Mouse (Mus musculus) hindbrain, embryonic 10.5 days (tissue): ENCODE data around the gene Acvrl1. TPM values are rescaled to one million over a fixed set of nuclear protein-coding genes. Genes with fewer than 3 reads are reported as not detected.
A peak's percentile ranks its signal among the peaks of the same experiment; 100 is the strongest.

Source experiments
- DNase-seq: peaks from one replicate; pipeline ENCODE4 v3.0.0-alpha.2; 2017; ENCODE audit warnings: low spot score
- H3K27ac ChIP-seq: fragments of 300-500 bp; sonication (generic); 2 replicates; pipeline ENCODE4 v1.5.1; 2016; ENCODE audit warnings: mild to moderate bottlenecking, moderate library complexity
- H3K27me3 ChIP-seq: fragments of 300-500 bp; sonication (generic); 2 replicates; pipeline ENCODE4 v1.6.1; 2016; ENCODE audit warnings: mild to moderate bottlenecking; ENCODE audit not compliant: poor library complexity, insufficient read depth, severe bottlenecking
- H3K36me3 ChIP-seq: fragments of 300-500 bp; sonication (generic); 2 replicates; pipeline ENCODE4 v1.6.1; 2016; ENCODE audit warnings: mild to moderate bottlenecking, moderate library complexity
- H3K4me1 ChIP-seq: fragments of 300-500 bp; sonication (generic); replicated peaks from 2 replicates; pipeline ENCODE4 v1.6.1; 2016; ENCODE audit warnings: mild to moderate bottlenecking
- H3K4me3 ChIP-seq: fragments of 300-500 bp; sonication (generic); 2 replicates; pipeline ENCODE4 v1.5.1; 2016; ENCODE audit warnings: mild to moderate bottlenecking, moderate library complexity
- H3K9me3 ChIP-seq: fragments of 300-500 bp; sonication (generic); 2 replicates; pipeline ENCODE4 v1.6.1; 2016; ENCODE audit warnings: mild to moderate bottlenecking, moderate library complexity
- WGBS: fragments of 180-500 bp; shearing (Covaris S2); methylation state at CpG from one replicate; pipeline ENCODE4 v1.1.7; 2016; 5-methylcytosine and 5-hydroxymethylcytosine counted together
- polyA plus RNA-seq: library from polyadenylated mRNA; unstranded; fragments of >200 nt; fragmentation: Nextera tagmentation; extraction: Ambion mirVana; gene quantifications from 2 replicates; pipeline ENCODE4 v1.2.1, GENCODE M21; 2016

The Acvrl1 gene
- polyA plus RNA-seq, 1 experiment from 2014 or later: 10.8 TPM

DNA sequence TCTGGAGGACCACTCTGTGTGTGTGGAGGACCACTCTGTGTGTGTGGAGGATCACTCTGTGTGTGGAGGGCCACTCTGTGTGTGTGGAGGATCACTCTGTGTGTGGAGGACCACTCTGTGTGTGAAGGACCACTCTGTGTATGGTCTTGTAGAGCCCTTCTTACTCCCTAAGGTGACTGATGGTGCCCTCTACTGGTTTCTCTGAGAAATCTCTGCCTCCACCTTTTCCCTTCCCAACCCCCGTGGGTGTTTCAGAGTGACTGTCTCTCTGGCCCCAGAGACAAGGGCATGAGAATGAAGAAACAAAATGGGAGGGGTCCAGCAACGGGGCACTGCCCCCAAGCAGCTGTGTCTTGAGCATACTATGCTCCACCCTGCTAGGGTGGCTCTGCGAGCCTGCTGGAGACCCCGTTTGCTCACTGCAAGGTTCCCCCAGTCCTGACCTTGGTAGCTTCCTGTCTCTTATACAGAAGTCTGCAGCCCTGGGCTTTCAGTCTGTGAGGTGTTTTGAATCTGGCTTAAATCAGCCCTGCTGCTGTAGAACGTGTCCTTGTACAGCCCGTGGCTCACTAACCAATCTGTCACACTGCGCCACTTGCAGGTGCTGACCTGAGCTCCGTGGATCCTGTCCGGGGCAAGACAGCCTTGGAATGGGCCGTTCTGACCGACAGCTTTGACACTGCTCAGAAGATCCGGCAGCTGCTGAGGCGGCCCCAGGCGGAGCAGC lies 9.8 kb upstream of the Acvrl1 start:
- peaks cover 25% of the 10 kb centered on the region for H3K4me1 ChIP-seq
- H3K4me3 ChIP-seq: no peak overlapping the region
- peaks cover 4% of the 10 kb centered on the region for H3K27me3 ChIP-seq
- 66% methylated on average over 14 of the region's 14 CpGs for WGBS
- no peaks in the 10 kb centered on the region for H3K9me3 ChIP-seq
- no peaks in the 10 kb centered on the region for H3K36me3 ChIP-seq
- no peak for DNase-seq
- no peak overlapping the region; the same call in 1 of the 2 replicates for H3K27ac ChIP-seq

- H3K4me1 ChIP-seq: peaks cover 25% of the 10 kb centered on the region
- no peak for DNase-seq
- 74% methylated on average over 9 of the region's 9 CpGs for WGBS
- no peak overlapping the region for H3K4me3 ChIP-seq
- H3K27ac ChIP-seq: 0 out of 2 replicates have a peak overlapping the region, but pooled peaks have one; percentile 23
- H3K27me3 ChIP-seq: peaks cover 14% of the 10 kb centered on the region
- H3K36me3 ChIP-seq: no peaks in the 10 kb centered on the region
- H3K9me3 ChIP-seq: 0 out of 2 replicates have a peak, but pooled peaks cover 2% of the 10 kb centered on the region
These were observed 6.7 kb upstream of the Acvrl1 start for GRCm38 (mm10) chr15:101121411-101122289.

DNA sequence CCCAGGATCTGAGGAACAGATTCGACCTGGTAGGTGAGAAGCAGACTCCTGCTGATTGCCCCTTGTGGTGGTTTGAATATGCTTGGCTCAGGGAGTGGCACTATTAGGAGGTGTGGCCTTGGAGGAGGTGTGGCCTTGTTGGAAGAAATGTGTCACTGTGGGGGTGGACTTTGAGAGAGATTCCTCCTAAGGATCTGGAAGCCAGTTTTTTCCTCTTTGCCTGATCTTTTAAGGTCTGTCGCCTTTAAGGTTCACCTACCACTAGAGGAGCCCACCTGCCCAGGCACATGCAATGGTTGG lies 6.1 kb upstream of the Acvrl1 start:
- H3K9me3 ChIP-seq: 0 out of 2 replicates have a peak, but pooled peaks cover 2% of the 10 kb centered on the region
- H3K4me3 ChIP-seq: no peak overlapping the region
- H3K27me3 ChIP-seq: peaks cover 20% of the 10 kb centered on the region
- DNase-seq: no peak
- H3K4me1 ChIP-seq: peaks cover 28% of the 10 kb centered on the region
- WGBS: 22% methylated on average over 2 of the region's 2 CpGs
- no peaks in the 10 kb centered on the region for H3K36me3 ChIP-seq
- H3K27ac ChIP-seq: no peak overlapping the region

DNA sequence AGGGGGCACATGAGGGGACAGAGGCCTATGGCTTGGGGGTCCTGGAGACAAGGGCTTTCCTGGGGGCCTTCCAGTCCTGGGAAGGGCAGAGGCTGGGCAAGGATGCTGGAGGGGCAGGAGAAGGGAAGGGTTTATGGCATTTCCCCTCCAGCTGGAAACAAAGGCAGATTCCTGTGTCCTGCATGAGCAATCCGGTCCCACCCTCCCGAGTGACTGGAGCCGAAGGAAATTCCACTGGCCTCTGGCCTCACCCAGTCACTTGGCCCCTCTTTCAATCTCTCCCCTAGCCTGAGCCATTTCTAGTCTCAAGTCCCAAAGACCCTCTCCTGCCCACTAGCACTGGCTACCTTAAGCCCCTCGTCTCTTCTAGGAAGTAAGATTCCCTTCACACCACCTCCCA lies 5.1 kb upstream of the Acvrl1 start:
- DNase-seq: no peak
- 0 out of 2 replicates have a peak, but pooled peaks cover 2% of the 10 kb centered on the region for H3K9me3 ChIP-seq
- peak overlapping the region; percentile 53 for H3K27ac ChIP-seq
- H3K36me3 ChIP-seq: no peaks in the 10 kb centered on the region
- peaks cover 29% of the 10 kb centered on the region for H3K27me3 ChIP-seq
- peaks cover 33% of the 10 kb centered on the region for H3K4me1 ChIP-seq
- WGBS: 50% methylated on average over 4 of the region's 4 CpGs
- H3K4me3 ChIP-seq: no peak overlapping the region

- Histone ChIP-seq H3K9me3 (0 out of 2 replicates have a peak, but pooled peaks cover 2% of the 10 kb centered on the region), H3K4me3 (no peak overlapping the region), H3K36me3 (no peaks in the 10 kb centered on the region), H3K4me1 (peaks cover 35% of the 10 kb centered on the region), H3K27ac (no peak overlapping the region), H3K27me3 (peaks cover 52% of the 10 kb centered on the region)
- no peak for DNase-seq
- WGBS: 83% methylated on average over 6 of the region's 6 CpGs
These were observed 2.8 kb upstream of the Acvrl1 start for GRCm38 (mm10) chr15:101125561-101125960.

GRCm38 (mm10) chr15:101126876-101127544 lies 1.3 kb upstream of the Acvrl1 start:
- WGBS: 81% methylated on average over 12 of the region's 12 CpGs
- peaks cover 66% of the 10 kb centered on the region for H3K27me3 ChIP-seq

DNA sequence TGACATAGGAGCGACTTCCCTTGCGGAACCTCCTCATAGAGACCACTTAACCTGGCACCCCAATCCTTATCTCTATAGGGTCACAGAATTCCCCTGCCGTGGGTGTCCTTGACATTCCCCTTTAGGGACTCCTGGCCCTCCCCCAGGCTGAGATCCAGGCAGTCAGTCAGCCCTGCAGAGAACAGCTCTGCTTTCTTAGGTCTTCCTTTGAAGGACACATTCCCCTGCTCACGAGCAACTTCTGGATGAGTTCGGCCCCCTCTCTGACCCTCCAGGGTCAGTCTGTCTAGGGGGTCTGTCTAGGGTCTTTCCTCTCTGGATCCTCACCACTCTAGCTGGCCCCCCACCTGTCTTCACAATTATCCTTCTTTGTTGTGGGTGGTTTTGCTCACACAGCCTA lies 1.1 kb downstream of the Acvrl1 start:
- H3K36me3 ChIP-seq: no peaks in the 10 kb centered on the region
- H3K4me1 ChIP-seq: peaks cover 57% of the 10 kb centered on the region
- H3K27ac ChIP-seq: no peak overlapping the region
- no peak for DNase-seq
- 0 out of 2 replicates have a peak, but pooled peaks cover 2% of the 10 kb centered on the region for H3K9me3 ChIP-seq
- H3K27me3 ChIP-seq: peaks cover 85% of the 10 kb centered on the region
- peak overlapping the region; percentile 46 for H3K4me3 ChIP-seq
- WGBS: 28% methylated on average over 5 of the region's 5 CpGs

More at GRCm38 (mm10) chr15:101126876-101127544, 1.3 kb upstream of the Acvrl1 start:
- H3K4me3 ChIP-seq: no peak overlapping the region
- H3K27ac ChIP-seq: no peak overlapping the region
- H3K36me3 ChIP-seq: no peaks in the 10 kb centered on the region
- DNase-seq: no peak
- peaks cover 44% of the 10 kb centered on the region for H3K4me1 ChIP-seq
- 0 out of 2 replicates have a peak, but pooled peaks cover 2% of the 10 kb centered on the region for H3K9me3 ChIP-seq

- no peak overlapping the region for H3K27ac ChIP-seq
- H3K9me3 ChIP-seq: no peaks in the 10 kb centered on the region
- peaks cover 71% of the 10 kb centered on the region for H3K4me1 ChIP-seq
- no peaks in the 10 kb centered on the region for H3K36me3 ChIP-seq
- DNase-seq: no peak
- WGBS: 47% methylated on average over 11 of the region's 11 CpGs
- peaks cover 81% of the 10 kb centered on the region for H3K27me3 ChIP-seq
- H3K4me3 ChIP-seq: no peak overlapping the region
These were observed 3.2 kb downstream of the Acvrl1 start for GRCm38 (mm10) chr15:101131498-101131897.

DNA sequence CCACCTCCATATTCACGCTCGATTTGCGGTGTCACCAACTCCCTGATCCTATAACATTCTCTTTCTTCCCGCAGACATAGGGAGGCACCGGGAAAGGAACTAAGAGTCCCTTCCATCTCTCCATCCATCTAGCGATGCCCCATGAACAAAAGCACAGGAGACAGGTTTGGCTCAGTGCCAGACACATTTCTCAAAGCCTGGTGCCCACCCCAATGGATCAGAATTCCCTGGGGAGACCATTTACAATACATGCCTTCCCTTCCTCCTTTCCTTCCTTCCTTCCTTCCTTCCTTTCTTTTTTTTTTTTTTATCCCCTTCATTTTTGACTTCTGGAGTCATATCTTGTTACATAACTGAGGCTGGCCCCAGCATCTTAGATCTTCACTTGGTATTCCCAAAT lies 3.7 kb downstream of the Acvrl1 start:
- DNase-seq: no peak
- H3K36me3 ChIP-seq: no peaks in the 10 kb centered on the region
- H3K9me3 ChIP-seq: no peaks in the 10 kb centered on the region
- peaks cover 76% of the 10 kb centered on the region for H3K27me3 ChIP-seq
- H3K4me3 ChIP-seq: no peak overlapping the region
- H3K4me1 ChIP-seq: peaks cover 70% of the 10 kb centered on the region
- WGBS: 67% methylated on average over 6 of the region's 6 CpGs
- no peak overlapping the region for H3K27ac ChIP-seq

DNA sequence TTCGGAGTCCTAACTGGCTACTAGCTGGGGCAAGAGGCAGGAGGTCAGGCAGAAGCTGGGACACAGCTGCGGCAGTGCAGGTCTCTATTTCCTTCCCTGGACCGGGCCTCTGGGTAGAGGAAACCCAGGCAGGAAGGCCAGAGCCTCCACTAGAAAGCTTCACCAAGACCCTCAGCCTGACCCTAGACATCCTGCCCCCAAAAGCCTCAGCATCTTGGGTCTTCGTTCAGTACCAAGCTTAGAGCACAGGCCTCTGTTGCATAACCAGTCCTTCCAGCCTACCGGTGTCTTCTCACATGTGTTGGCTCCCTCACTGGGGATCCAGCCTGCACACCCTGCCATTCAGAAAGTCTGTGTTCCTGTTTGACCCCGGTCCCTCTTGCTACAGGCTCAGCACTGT lies 4.4 kb downstream of the Acvrl1 start:
- no peak for DNase-seq
- Histone ChIP-seq H3K9me3 (no peaks in the 10 kb centered on the region), H3K4me3 (no peak overlapping the region), H3K36me3 (no peaks in the 10 kb centered on the region), H3K27me3 (peaks cover 68% of the 10 kb centered on the region), H3K27ac (peak overlapping the region; percentile 81), H3K4me1 (peaks cover 68% of the 10 kb centered on the region)
- WGBS: 82% methylated on average over 6 of the region's 6 CpGs

DNA sequence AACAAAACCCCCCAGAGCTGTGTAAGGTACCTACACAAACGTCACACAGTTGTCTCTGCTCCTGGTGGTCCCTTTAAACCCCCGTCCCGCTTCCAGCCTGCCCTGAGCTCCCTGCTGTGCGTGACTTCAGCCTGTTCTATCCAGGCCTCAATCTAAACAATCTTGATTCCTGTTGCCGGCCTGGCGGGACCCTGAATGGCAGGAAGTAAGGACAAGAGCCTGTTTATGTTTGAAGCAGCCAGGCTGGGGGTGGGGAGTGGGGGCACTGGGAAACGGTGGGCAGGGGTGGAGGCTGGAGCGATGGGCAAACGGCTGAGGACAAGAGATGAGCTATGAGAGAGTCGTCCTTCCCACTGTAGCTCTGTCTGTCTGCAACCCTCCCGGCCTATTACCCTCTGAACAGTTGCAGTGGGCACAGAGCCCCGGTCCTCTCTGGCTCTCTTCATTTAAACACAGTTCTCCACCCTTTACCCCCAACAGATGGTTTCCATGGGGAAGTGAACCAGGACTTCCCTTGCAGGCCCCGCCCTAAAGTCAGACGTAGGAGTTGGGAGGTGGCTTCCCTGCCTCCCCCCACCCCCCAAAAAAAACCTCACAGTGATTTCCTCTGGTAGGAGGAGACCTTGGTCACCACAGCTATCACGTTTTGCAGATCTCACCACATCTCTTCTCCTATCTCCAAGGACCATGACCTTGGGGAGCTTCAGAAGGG lies 5.8 kb downstream of the Acvrl1 start:
- Histone ChIP-seq H3K27me3 (peaks cover 58% of the 10 kb centered on the region), H3K27ac (peak overlapping the region; percentile 81), H3K36me3 (no peaks in the 10 kb centered on the region), H3K4me1 (peaks cover 56% of the 10 kb centered on the region), H3K4me3 (peak overlapping the region; percentile 38; the same call in 1 of the 2 replicates), H3K9me3 (no peaks in the 10 kb centered on the region)
- DNase-seq: peak; percentile 42
- 20% methylated on average over 15 of the region's 15 CpGs for WGBS

DNA sequence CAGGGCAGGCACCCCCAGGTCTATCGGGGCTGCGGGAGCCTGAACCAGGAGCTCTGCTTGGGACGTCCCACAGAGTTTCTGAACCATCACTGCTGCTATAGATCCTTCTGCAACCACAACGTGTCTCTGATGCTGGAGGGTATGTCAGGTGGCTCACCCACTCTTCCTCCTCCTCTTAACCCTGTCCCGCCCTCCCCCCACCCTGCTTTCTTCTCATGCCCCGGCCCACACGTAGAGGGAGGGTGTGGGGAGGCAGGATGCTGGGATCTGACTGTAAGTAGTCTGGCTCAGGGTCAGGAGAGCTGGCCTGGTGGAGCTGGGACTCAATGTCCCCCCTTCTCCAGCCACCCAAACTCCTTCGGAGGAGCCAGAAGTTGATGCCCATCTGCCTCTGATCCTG lies 7.1 kb downstream of the Acvrl1 start:
- Histone ChIP-seq H3K36me3 (no peaks in the 10 kb centered on the region), H3K4me1 (peaks cover 61% of the 10 kb centered on the region), H3K27me3 (peaks cover 55% of the 10 kb centered on the region), H3K27ac (peak overlapping the region; percentile 81), H3K9me3 (no peaks in the 10 kb centered on the region), H3K4me3 (peak overlapping the region; percentile 38)
- DNase-seq: no peak
- WGBS: 68% methylated on average over 8 of the region's 8 CpGs
